Mouse (Mus musculus) CH12.LX (cell line): ENCODE measurements around the gene Col7a1. TPM values are rescaled to one million over a fixed set of nuclear protein-coding genes. Genes with fewer than 3 reads are reported as not detected.

Experiments
- DNase-seq: peaks from one replicate; pipeline ENCODE4 v3.0.0-alpha.2; 2013; ENCODE audit errors: extremely low read depth
- H3K27ac ChIP-seq: 2 replicates; pipeline ENCODE4 v1.5.1; 2012; ENCODE audit warnings: low read depth, mild to moderate bottlenecking, control low read depth, moderate library complexity; ENCODE audit not compliant: insufficient read depth
- H3K27me3 ChIP-seq: replicated peaks from 2 replicates; pipeline ENCODE3; 2012; ENCODE audit warnings: inconsistent platforms
- H3K36me3 ChIP-seq, 2 experiments: replicated peaks in 1 of 2; 2 replicates each; pipeline versions ENCODE3 to v1.6.1; 2012; ENCODE audit warnings: inconsistent platforms in 1 of 2, low read length in 1 of 2, mild to moderate bottlenecking in 1 of 2, mixed read lengths in 1 of 2, moderate library complexity in 1 of 2; ENCODE audit not compliant: control insufficient read depth in 1 of 2, insufficient read depth in 1 of 2
- H3K4me1 ChIP-seq, 2 experiments: 2 replicates each; pipeline ENCODE4 v1.6.1; 2012; ENCODE audit warnings: inconsistent platforms in 1 of 2, moderate library complexity in 1 of 2; ENCODE audit not compliant: insufficient read depth in 2 of 2, control insufficient read depth in 1 of 2
- H3K4me2 ChIP-seq: 2 replicates; pipeline ENCODE4 v1.6.1; 2012; ENCODE audit warnings: low read depth, mild to moderate bottlenecking, control low read depth; ENCODE audit not compliant: poor library complexity, insufficient read depth, severe bottlenecking
- H3K4me3 ChIP-seq, 3 experiments: fragments of 150-350 bp in 1 of 3; sonication (generic) in 1 of 3; replicated peaks in 1 of 3; 2 replicates each; pipeline versions ENCODE3 to v1.5.1; 2011 to 2012; ENCODE audit warnings: low read depth in 2 of 3, low read length in 2 of 3, mild to moderate bottlenecking in 2 of 3, moderate library complexity in 2 of 3, control low read depth in 1 of 3, improper control_type of control experiment in 1 of 3, inconsistent platforms in 1 of 3, mixed read lengths in 1 of 3; ENCODE audit not compliant: poor library complexity in 1 of 3
- H3K79me2 ChIP-seq: replicated peaks from 2 replicates; pipeline ENCODE4 v1.6.1; 2012; ENCODE audit warnings: mild to moderate bottlenecking, moderate library complexity; ENCODE audit not compliant: control insufficient read depth, poor library complexity, insufficient read depth, severe bottlenecking; ENCODE audit errors: extremely low read depth
- H3K9ac ChIP-seq: 2 replicates; pipeline ENCODE4 v1.6.1; 2012; ENCODE audit warnings: low read depth, mild to moderate bottlenecking, control low read depth, moderate library complexity; ENCODE audit not compliant: insufficient read depth
- H3K9me3 ChIP-seq: replicated peaks from 2 replicates; pipeline ENCODE3; 2012; ENCODE audit warnings: low read length, inconsistent platforms, mixed read lengths
- BHLHE40 ChIP-seq: IDR thresholded peaks from 2 replicates; pipeline ENCODE4 v1.6.1; 2011; ENCODE audit warnings: mild to moderate bottlenecking, low read depth, low read length, improper control_type of control experiment
- CHD1 ChIP-seq: IDR thresholded peaks from 2 replicates; pipeline ENCODE4 v1.6.1; 2012; ENCODE audit warnings: low read depth, low read length, improper control_type of control experiment, inconsistent platforms
- CTCF ChIP-seq, 2 experiments: IDR thresholded peaks in 1 of 2; conservative IDR thresholded peaks in 1 of 2; 2 replicates each; pipeline ENCODE4 v1.5.1; 2011 to 2012; ENCODE audit warnings: low read depth in 2 of 2, low read length in 2 of 2, improper control_type of control experiment in 1 of 2, inconsistent platforms in 1 of 2, mild to moderate bottlenecking in 1 of 2, moderate library complexity in 1 of 2
- E2F4 ChIP-seq: IDR thresholded peaks from 2 replicates; pipeline ENCODE4 v1.6.1; 2011; ENCODE audit warnings: low read depth, low read length, improper control_type of control experiment; ENCODE audit not compliant: insufficient replicate concordance
- ELF1 ChIP-seq: IDR thresholded peaks from 2 replicates; pipeline ENCODE4 v1.6.1; 2014; ENCODE audit warnings: low read depth, mild to moderate bottlenecking, inconsistent platforms, low read length, improper control_type of control experiment
- JUN ChIP-seq: IDR thresholded peaks from 2 replicates; pipeline ENCODE4 v1.6.1; 2011; ENCODE audit warnings: low read depth, mild to moderate bottlenecking, low read length, improper control_type of control experiment, moderate library complexity; ENCODE audit not compliant: insufficient read depth
- JUND ChIP-seq: conservative IDR thresholded peaks from 2 replicates; pipeline ENCODE4 v1.6.1; 2011; ENCODE audit warnings: low read depth, low read length, improper control_type of control experiment
- MXI1 ChIP-seq: IDR thresholded peaks from 2 replicates; pipeline ENCODE4 v1.6.1; 2011; ENCODE audit warnings: mild to moderate bottlenecking, low read depth, low read length, improper control_type of control experiment
- MYC ChIP-seq: IDR thresholded peaks from 2 replicates; pipeline ENCODE4 v1.6.1; 2011; ENCODE audit warnings: low read depth, mild to moderate bottlenecking, improper control_type of control experiment, low read length
- NELFE ChIP-seq: IDR thresholded peaks from 2 replicates; pipeline ENCODE4 v1.6.1; 2011; ENCODE audit warnings: low read depth, low read length, improper control_type of control experiment
- PAX5 ChIP-seq: IDR thresholded peaks from 2 replicates; pipeline ENCODE4 v1.6.1; 2012; ENCODE audit warnings: low read length, inconsistent platforms, mixed read lengths
- POLR2A ChIP-seq: IDR thresholded peaks from 2 replicates; pipeline ENCODE4 v1.6.1; 2011; ENCODE audit warnings: low read depth, mild to moderate bottlenecking, improper control_type of control experiment, low read length
- RCOR1 ChIP-seq: conservative IDR thresholded peaks from 2 replicates; pipeline ENCODE4 v1.6.1; 2012; ENCODE audit warnings: low read depth, mild to moderate bottlenecking, inconsistent platforms, low read length, improper control_type of control experiment
- TBP ChIP-seq: conservative IDR thresholded peaks from 2 replicates; pipeline ENCODE4 v1.6.1; 2011; ENCODE audit warnings: low read depth, low read length, improper control_type of control experiment
- UBTF ChIP-seq: IDR thresholded peaks from 2 replicates; pipeline ENCODE4 v1.6.1; 2012; ENCODE audit warnings: low read depth, mild to moderate bottlenecking, inconsistent platforms, low read length, improper control_type of control experiment, moderate library complexity
- USF1 ChIP-seq: IDR thresholded peaks from 2 replicates; pipeline ENCODE4 v1.6.1; 2014; ENCODE audit warnings: low read depth, mild to moderate bottlenecking, inconsistent platforms, low read length, improper control_type of control experiment
- ZC3H11A ChIP-seq: IDR thresholded peaks from 2 replicates; pipeline ENCODE4 v1.6.1; 2012; ENCODE audit warnings: low read depth, mild to moderate bottlenecking, inconsistent platforms, low read length, improper control_type of control experiment
- ZNF384 ChIP-seq: IDR thresholded peaks from 2 replicates; pipeline ENCODE4 v1.6.1; 2012; ENCODE audit warnings: low read depth, low read length, improper control_type of control experiment, inconsistent platforms
- dilution Hi-C: fragments of 300-500 bp; cut with MboI; formaldehyde crosslinking; loops from 2 replicates; pipeline ENCODE4 v1.14.3; 2020; ENCODE audit warnings: low sequenced_read_pairs; ENCODE audit not compliant: extremely low pct_unique_long_range_greater_than_20kb, extremely low pct_ligation_motif_present
- in situ Hi-C: fragments of 300-500 bp; cut with MboI; formaldehyde crosslinking; loops from 3 replicates; pipeline ENCODE4 v1.14.3; 2019; ENCODE audit warnings: low sequenced_read_pairs, low pct_ligation_motif_present, low pct_unique_long_range_greater_than_20kb, mixed read lengths
- polyA plus RNA-seq: library from polyadenylated mRNA; unstranded; fragments of >175 nt; gene quantifications from 2 replicates; pipeline ENCODE4 v1.2.1, GENCODE M21; 2012; ENCODE audit warnings: low read depth; ENCODE audit not compliant: insufficient read length
- total RNA-seq, 2 experiments: library from RNA; depleted of rRNA; stranded (reverse); fragments of 300-350 nt in 1 of 2; fragments of >200 nt in 1 of 2; gene quantifications; 2 replicates each; pipeline ENCODE4 v1.2.3; 2012 to 2014

Col7a1 gene
- total and polyA plus RNA-seq, 3 experiments: 0.31 to 2.0 (median 0.98) TPM

GRCm38 (mm10) chr9:109031686-109032085 lies 78.3 kb downstream of the Col7a1 start:
- no peak overlapping the region for H3K9ac ChIP-seq
- dilution Hi-C loops (no loop called here), in situ Hi-C loops (no loop called here)
- no peaks in the 10 kb centered on the region for H3K9me3 ChIP-seq
- H3K4me3 ChIP-seq: no peak overlapping the region
- no peak overlapping the region for H3K27ac ChIP-seq
- H3K36me3 ChIP-seq: peaks cover 0 to 36% of the 10 kb centered on the region in 2 experiments
- H3K27me3 ChIP-seq: no peaks in the 10 kb centered on the region
- no peak overlapping the region for H3K4me2 ChIP-seq
- H3K4me1 ChIP-seq: no peaks in the 10 kb centered on the region
- DNase-seq: no peak
- no peaks in the 10 kb centered on the region for H3K79me2 ChIP-seq
- no peak for TF ChIP-seq ZNF384

DNA sequence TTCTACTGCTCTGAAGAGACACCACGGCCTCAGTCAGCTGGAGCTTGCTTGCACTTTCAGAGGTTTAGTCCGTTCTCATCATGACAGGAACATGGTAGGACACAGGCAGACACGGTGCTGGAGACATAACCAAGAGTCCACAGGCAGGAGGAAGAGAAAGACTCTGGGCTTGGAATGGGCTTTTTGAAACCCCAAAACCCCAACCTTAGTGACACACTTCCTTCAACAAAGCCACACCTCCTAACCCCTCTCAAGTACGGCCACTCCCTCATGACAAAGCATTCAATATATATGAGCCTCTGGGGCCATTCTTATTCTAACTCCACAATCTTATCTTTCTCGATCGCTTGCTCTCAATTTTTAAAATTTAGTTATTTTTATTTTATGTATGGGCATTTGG lies 79.0 kb downstream of the Col7a1 start:
- no peak for TF ChIP-seq TBP
- TF ChIP-seq JUND: no peak
- TF ChIP-seq MYC: no peak
- TF ChIP-seq PAX5: no peak
- no peak for TF ChIP-seq E2F4
- TF ChIP-seq MXI1: no peak
- no peak for TF ChIP-seq ELF1
- no peak for TF ChIP-seq USF1
- no peak for TF ChIP-seq POLR2A
- no peak for TF ChIP-seq ZNF384
- TF ChIP-seq CHD1: no peak
- TF ChIP-seq NELFE: no peak
- no peak for TF ChIP-seq UBTF
- TF ChIP-seq ZC3H11A: no peak
- TF ChIP-seq JUN: no peak
- no peak for TF ChIP-seq CTCF (conservative IDR thresholded peaks at IDR 0.05 in 1 of 2, IDR thresholded peaks at IDR 0.05 in 1 of 2; ENCODE audit: low read depth in 2 of 2, low read length in 2 of 2)
- no peak for TF ChIP-seq BHLHE40
- no peak for TF ChIP-seq RCOR1
- H3K27me3 ChIP-seq: no peaks in the 10 kb centered on the region
- dilution Hi-C loops: no loop called here
- in situ Hi-C loops: no loop called here
- no peaks in the 10 kb centered on the region for H3K79me2 ChIP-seq
- H3K9me3 ChIP-seq: no peaks in the 10 kb centered on the region
- no peaks in the 10 kb centered on the region for H3K4me1 ChIP-seq
- no peak overlapping the region for H3K4me2 ChIP-seq
- DNase-seq: no peak
- no peak overlapping the region for H3K9ac ChIP-seq
- no peak overlapping the region for H3K27ac ChIP-seq
- H3K4me3 ChIP-seq: no peak overlapping the region
- H3K36me3 ChIP-seq: peaks cover 0 to 31% of the 10 kb centered on the region in 2 experiments

Other genes with a start within 250 kb of the Col7a1 start
- 17.5 and 27.2 TPM in 2 replicates for gene Ip6k2, start 169.8 kb upstream of the Col7a1 start, total RNA-seq (2012; rRNA removed)
- gene Ip6k2, start 169.8 kb upstream of the Col7a1 start, total RNA-seq (2014; rRNA removed): 22.6 and 23.6 TPM in 2 replicates
- gene Ip6k2, start 169.8 kb upstream of the Col7a1 start, polyA plus RNA-seq: 28.4 and 31.4 TPM in 2 replicates
- gene Nckipsd, start 145.2 kb upstream of the Col7a1 start, total RNA-seq (2012; rRNA removed): 4.4 and 6.6 TPM in 2 replicates
- 5.1 and 6.4 TPM in 2 replicates for gene Nckipsd, start 145.2 kb upstream of the Col7a1 start, total RNA-seq (2014; rRNA removed)
- gene Nckipsd, start 145.2 kb upstream of the Col7a1 start, polyA plus RNA-seq: 11.9 and 13.2 TPM in 2 replicates
- gene Celsr3, start 127.3 kb upstream of the Col7a1 start, total RNA-seq (2012; rRNA removed): 0.04 and 0.29 TPM in 2 replicates
- not detected in 2 replicates for gene Celsr3, start 127.3 kb upstream of the Col7a1 start, total RNA-seq (2014; rRNA removed)
- 0.04 TPM in 1 of 2 replicates, not detected in the other for gene Celsr3, start 127.3 kb upstream of the Col7a1 start, polyA plus RNA-seq
- 5.0 and 5.2 TPM in 2 replicates for gene Slc26a6, start 100.3 kb upstream of the Col7a1 start, total RNA-seq (2012; rRNA removed)
- gene Slc26a6, start 100.3 kb upstream of the Col7a1 start, total RNA-seq (2014; rRNA removed): 3.4 and 5.0 TPM in 2 replicates
- 8.3 and 10.0 TPM in 2 replicates for gene Slc26a6, start 100.3 kb upstream of the Col7a1 start, polyA plus RNA-seq
- not detected in 2 replicates for gene Tmem89, start 39.0 kb upstream of the Col7a1 start, total RNA-seq (2012; rRNA removed)
- not detected in 2 replicates for gene Tmem89, start 39.0 kb upstream of the Col7a1 start, total RNA-seq (2014; rRNA removed)
- not detected in 2 replicates for gene Tmem89, start 39.0 kb upstream of the Col7a1 start, polyA plus RNA-seq
- 327 and 351 TPM in 2 replicates for gene Uqcrc1, start 17.0 kb upstream of the Col7a1 start, total RNA-seq (2012; rRNA removed)
- 301 and 326 TPM in 2 replicates for gene Uqcrc1, start 17.0 kb upstream of the Col7a1 start, total RNA-seq (2014; rRNA removed)
- gene Uqcrc1, start 17.0 kb upstream of the Col7a1 start, polyA plus RNA-seq: 293 and 301 TPM in 2 replicates
- not detected in 2 replicates for gene Ucn2, start 32.4 kb downstream of the Col7a1 start, total RNA-seq (2012; rRNA removed)
- not detected in 2 replicates for gene Ucn2, start 32.4 kb downstream of the Col7a1 start, total RNA-seq (2014; rRNA removed)
- 0.40 and 0.49 TPM in 2 replicates for gene Ucn2, start 32.4 kb downstream of the Col7a1 start, polyA plus RNA-seq
- 4.5 and 5.1 TPM in 2 replicates for gene Pfkfb4, start 38.2 kb downstream of the Col7a1 start, total RNA-seq (2012; rRNA removed)
- gene Pfkfb4, start 38.2 kb downstream of the Col7a1 start, total RNA-seq (2014; rRNA removed): 5.9 and 6.5 TPM in 2 replicates
- 6.0 and 6.7 TPM in 2 replicates for gene Pfkfb4, start 38.2 kb downstream of the Col7a1 start, polyA plus RNA-seq
- 134 and 153 TPM in 2 replicates for gene Shisa5, start 85.0 kb downstream of the Col7a1 start, total RNA-seq (2012; rRNA removed)
- 156 and 170 TPM in 2 replicates for gene Shisa5, start 85.0 kb downstream of the Col7a1 start, total RNA-seq (2014; rRNA removed)
- 121 and 166 TPM in 2 replicates for gene Shisa5, start 85.0 kb downstream of the Col7a1 start, polyA plus RNA-seq
- 20.8 and 31.5 TPM in 2 replicates for gene Trex1, start 106.1 kb downstream of the Col7a1 start, total RNA-seq (2012; rRNA removed)
- gene Trex1, start 106.1 kb downstream of the Col7a1 start, total RNA-seq (2014; rRNA removed): 20.1 and 21.1 TPM in 2 replicates
- 15.8 and 22.9 TPM in 2 replicates for gene Trex1, start 106.1 kb downstream of the Col7a1 start, polyA plus RNA-seq
- gene Atrip, start 120.5 kb downstream of the Col7a1 start, total RNA-seq (2012; rRNA removed): 18.0 and 19.3 TPM in 2 replicates
- gene Atrip, start 120.5 kb downstream of the Col7a1 start, total RNA-seq (2014; rRNA removed): 16.2 and 17.6 TPM in 2 replicates
- 21.3 and 24.1 TPM in 2 replicates for gene Atrip, start 120.5 kb downstream of the Col7a1 start, polyA plus RNA-seq
- 18.2 TPM in 2 replicates for gene Ccdc51, start 128.9 kb downstream of the Col7a1 start, total RNA-seq (2012; rRNA removed)
- 15.9 and 16.2 TPM in 2 replicates for gene Ccdc51, start 128.9 kb downstream of the Col7a1 start, total RNA-seq (2014; rRNA removed)
- 7.6 and 8.6 TPM in 2 replicates for gene Ccdc51, start 128.9 kb downstream of the Col7a1 start, polyA plus RNA-seq
- 255 and 369 TPM in 2 replicates for gene Tma7, start 129.0 kb downstream of the Col7a1 start, total RNA-seq (2012; rRNA removed)
- 336 and 356 TPM in 2 replicates for gene Tma7, start 129.0 kb downstream of the Col7a1 start, total RNA-seq (2014; rRNA removed)
- 494 and 529 TPM in 2 replicates for gene Tma7, start 129.0 kb downstream of the Col7a1 start, polyA plus RNA-seq
- under 0.01 TPM in 1 of 2 replicates, not detected in the other for gene Plxnb1, start 141.8 kb downstream of the Col7a1 start, total RNA-seq (2012; rRNA removed)
- not detected in 2 replicates for gene Plxnb1, start 141.8 kb downstream of the Col7a1 start, total RNA-seq (2014; rRNA removed)
- not detected in 2 replicates for gene Plxnb1, start 141.8 kb downstream of the Col7a1 start, polyA plus RNA-seq
- not detected in 2 replicates for gene Fbxw21, start 208.5 kb downstream of the Col7a1 start, total RNA-seq (2012; rRNA removed)
- not detected in 2 replicates for gene Fbxw21, start 208.5 kb downstream of the Col7a1 start, total RNA-seq (2014; rRNA removed)
- gene Fbxw21, start 208.5 kb downstream of the Col7a1 start, polyA plus RNA-seq: not detected in 2 replicates
- not detected in 2 replicates for gene Fbxw13, start 242.4 kb downstream of the Col7a1 start, total RNA-seq (2012; rRNA removed)
- not detected in 2 replicates for gene Fbxw13, start 242.4 kb downstream of the Col7a1 start, total RNA-seq (2014; rRNA removed)
- not detected in 2 replicates for gene Fbxw13, start 242.4 kb downstream of the Col7a1 start, polyA plus RNA-seq